Mouse (Mus musculus) lung, postnatal 0 days (tissue): ENCODE results near the gene Trat1.

ENCODE experiments used
- CTCF ChIP-seq: IDR thresholded peaks from 2 replicates; pipeline ENCODE4 v1.5.1; 2016; ENCODE audit warnings: antibody characterized with exemption, mild to moderate bottlenecking
- EP300 ChIP-seq: IDR thresholded peaks from 2 replicates; pipeline ENCODE4 v1.6.1; 2016; ENCODE audit warnings: antibody characterized with exemption, mild to moderate bottlenecking, control low read depth

GRCm38 (mm10) chr16:48745011-48745410 is 26.8 kb downstream of the Trat1 start:
- TF ChIP-seq CTCF (no peak), EP300 (no peak)
